Mouse (Mus musculus): ENCODE data around the gene Rhod. TPM values are rescaled to one million over a fixed set of nuclear protein-coding genes. Genes with fewer than 3 reads are reported as not detected.

Gene Rhod
- total RNA-seq, 2 experiments from 2014 or later, result 5.5 to 5.8 TPM

GRCm38 (mm10) chr19:4451098-4451497 lies 11.9 kb upstream of the Rhod start:
- intact Hi-C loops (cut with DNase I), result no loop called here
- no peak for DNase-seq

DNA sequence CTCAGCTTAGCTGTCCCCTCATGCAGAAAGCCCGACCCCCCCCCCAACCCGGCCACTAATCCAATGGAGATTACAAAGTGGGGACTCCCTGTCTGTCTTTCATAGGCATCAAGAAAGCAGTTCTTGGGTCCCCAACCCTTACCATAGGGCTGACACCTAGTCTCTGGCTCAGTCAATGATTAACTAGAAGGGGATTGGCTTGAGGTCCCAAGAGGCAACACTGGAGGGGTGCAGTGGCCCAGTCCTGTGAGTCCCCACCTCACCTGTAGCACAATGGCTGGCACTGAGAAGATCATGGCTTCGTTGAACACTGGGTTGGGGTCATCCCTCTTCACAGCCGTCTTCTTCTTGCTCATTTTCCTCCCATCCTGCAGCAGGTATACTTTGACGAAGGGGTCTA lies 11.4 kb upstream of the Rhod start:
- intact Hi-C loops (cut with DNase I), result no loop called here
- no peak for DNase-seq

GRCm38 (mm10) chr19:4449230-4449629 lies 10.0 kb upstream of the Rhod start:
- intact Hi-C loops (cut with DNase I), result no loop called here
- no peak for DNase-seq

DNA sequence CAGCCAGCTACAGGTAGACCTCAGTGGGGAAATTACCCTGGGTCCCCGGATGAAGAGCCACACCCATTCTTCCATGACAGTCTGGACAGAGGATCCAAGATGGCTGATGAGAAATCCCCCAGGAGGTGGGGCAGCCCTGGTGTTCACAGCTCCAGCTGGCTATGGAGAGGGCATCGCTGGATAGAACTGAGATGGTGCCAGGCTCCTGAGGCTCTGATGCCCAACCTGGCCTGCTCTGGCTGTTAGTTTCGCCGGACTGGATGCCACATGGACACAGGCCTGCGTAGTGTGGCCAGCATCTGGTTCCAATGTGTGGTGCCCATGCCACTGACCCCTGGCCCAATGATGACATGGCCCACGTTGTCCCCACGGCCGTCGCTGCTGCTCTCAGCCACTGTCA lies 8.2 kb upstream of the Rhod start:
- intact Hi-C loops (cut with DNase I), result no loop called here
- no peak for DNase-seq

- intact Hi-C loops (cut with DNase I), result no loop called here
- DNase-seq, result no peak
Observed at GRCm38 (mm10) chr19:4446661-4447420, 7.6 kb upstream of the Rhod start.

DNA sequence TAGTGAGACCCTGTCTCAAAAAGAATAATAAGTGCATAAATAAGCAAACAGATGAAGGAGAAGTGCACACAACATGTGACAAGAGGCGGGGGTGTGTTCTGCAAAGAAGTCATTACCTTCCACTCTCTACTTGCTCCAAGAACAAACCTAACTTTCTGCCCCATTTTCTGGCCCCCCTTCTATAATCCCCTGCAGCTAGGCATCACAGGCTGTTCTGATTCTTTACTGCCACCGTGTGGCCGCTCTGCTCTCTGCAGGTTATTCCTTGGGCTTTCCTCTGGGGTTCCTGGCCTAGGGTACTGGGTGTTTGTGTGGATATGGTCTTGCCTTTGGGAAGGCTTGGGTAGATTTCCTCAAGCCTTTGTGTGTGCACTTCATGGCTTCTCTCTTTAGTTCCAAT lies 3.2 kb upstream of the Rhod start:
- DNase-seq, result peak; percentile 75 to 80
- intact Hi-C loops (cut with DNase I), result loop anchor here (2.0 kb wide), 2 partner anchors 18 to 186 kb away; no protein-coding TSS in a partner anchor

GRCm38 (mm10) chr19:4441621-4442161 lies 2.5 kb upstream of the Rhod start:
- intact Hi-C loops (cut with DNase I), result loop anchor here (2.0 kb wide), 3 partner anchors 17 to 185 kb away; no protein-coding TSS in a partner anchor

GRCm38 (mm10) chr19:4441090-4441591 lies 1.9 kb upstream of the Rhod start:
- peak; percentile 55 to 58 for DNase-seq
- intact Hi-C loops (cut with DNase I), result loop anchor here (2.0 kb wide), 1 partner anchor 102 kb away; no protein-coding TSS in a partner anchor

More at GRCm38 (mm10) chr19:4441621-4442161, 2.5 kb upstream of the Rhod start:
- DNase-seq, result peak in 1 of 2 experiments; percentile 35

DNA sequence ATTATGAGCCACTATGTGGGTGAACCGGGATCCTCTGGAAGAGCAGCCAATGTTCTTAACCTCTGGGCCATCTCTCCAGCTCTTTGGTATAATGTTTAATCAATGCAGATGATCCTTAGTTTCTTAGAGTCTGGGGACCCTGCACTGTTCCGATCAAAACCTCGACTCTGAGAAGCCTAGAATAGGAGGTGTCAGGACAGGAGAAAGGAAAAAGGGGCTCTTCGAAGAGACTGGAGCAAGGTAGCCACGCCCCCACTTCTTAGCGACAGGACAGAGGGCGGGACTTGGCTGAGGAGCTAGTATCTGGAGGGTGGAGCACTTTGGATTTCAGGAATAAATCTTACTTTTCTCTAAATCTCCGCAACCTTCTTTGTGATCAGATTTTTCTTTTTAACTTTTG lies 990 bp upstream of the Rhod start:
- DNase-seq, result peak in 1 of 2 experiments; percentile 38
- intact Hi-C loops (cut with DNase I), result loop anchor here (2.0 kb wide), 1 partner anchor 101 kb away; no protein-coding TSS in a partner anchor

GRCm38 (mm10) chr19:4438791-4439160 lies 456 bp downstream of the Rhod start:
- intact Hi-C loops (cut with DNase I), result no loop called here
- DNase-seq, result no peak

DNA sequence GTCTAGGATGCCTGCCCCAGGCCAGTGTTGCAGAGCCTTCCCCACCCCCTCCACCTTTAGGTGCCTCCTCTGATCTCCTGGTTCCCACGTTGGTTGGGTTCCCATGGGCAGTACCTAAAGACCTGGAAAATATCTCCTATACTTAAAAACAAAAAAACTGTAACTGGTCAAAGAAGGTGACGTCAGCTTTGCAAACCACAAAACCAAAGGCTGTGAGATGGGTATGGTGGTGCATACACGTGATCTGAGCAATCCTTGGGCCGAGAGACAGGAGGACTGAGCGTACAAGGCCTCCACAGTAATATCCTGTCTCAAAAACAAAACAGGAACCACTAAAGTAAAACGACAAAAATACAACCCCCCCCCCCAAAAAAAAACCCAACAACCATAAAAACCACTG lies 1.3 kb downstream of the Rhod start:
- DNase-seq, result no peak
- intact Hi-C loops (cut with DNase I), result no loop called here

- intact Hi-C loops (cut with DNase I), result no loop called here
- no peak for DNase-seq
Observed at GRCm38 (mm10) chr19:4436254-4436653, 3.0 kb downstream of the Rhod start.

DNA sequence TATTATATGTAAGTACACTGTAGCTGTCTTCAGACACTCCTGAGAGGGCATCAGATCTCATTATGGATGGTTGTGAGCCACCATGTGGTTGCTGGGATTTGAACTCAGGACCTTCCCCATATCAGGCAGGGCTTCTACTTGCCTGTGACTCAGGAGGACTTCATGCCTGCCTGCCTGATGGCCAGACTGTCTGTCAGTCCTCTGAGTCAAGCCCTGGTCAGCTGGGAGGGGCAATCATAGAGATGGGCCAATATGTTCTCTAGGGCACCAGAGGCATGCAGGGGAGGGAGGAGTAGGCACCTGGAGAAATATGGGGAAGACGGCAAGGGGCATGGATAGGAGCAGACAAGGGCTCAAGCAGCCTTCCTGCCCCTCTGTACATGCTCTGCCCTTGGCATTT lies 4.2 kb downstream of the Rhod start:
- DNase-seq, result no peak
- intact Hi-C loops (cut with DNase I), result no loop called here

DNA sequence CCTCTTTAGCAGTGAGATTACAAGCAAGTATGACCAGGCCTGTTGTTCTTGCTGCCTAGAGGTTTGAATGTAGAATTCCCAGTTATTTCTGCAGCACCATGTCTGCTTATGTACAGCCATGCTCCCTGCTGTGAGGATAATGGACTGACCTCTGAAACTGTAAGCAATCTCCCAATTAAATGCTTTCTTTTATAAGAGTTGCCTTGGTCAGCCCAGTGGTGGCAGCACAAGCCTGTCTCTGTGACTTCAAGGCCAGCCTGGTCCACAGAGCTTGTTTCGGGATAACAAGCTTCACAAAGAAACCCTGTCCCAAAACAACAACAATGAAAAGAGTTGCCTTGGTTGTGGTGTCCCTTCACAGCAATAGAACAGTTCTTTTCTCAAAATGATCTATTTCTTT lies 5.5 kb downstream of the Rhod start:
- intact Hi-C loops (cut with DNase I), result no loop called here

DNA sequence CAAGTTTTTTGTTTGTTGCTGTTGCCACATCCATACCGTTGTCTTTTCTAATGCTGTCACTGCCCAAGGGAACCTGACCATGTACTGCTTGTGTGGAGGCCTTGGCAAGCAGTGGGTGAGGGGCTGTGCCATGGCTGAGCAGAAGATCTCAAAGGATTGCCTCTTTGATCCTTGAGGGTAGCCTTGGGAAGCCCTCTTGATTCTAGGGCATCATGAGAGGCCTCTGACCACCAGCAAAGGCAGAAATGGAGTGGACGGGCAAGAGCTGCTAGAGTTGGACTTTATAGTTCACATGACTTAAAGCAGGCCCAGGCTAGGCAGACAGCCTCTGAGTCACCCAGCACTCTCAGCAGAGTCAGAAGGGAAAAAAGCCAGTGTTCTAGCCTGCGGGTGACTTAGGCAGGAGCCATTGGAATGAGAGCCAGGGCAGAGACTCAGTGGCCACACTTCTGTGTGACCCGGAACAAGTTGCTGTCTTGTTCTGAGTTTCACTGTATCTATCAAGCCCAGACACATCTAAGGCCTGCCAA lies 9.1 kb downstream of the Rhod start:
- no peak for DNase-seq
- intact Hi-C loops (cut with DNase I), result no loop called here

More for the DNA sequence above, 5.5 kb downstream of the Rhod start:
- no peak for DNase-seq

GRCm38 (mm10) chr19:4425610-4426366 lies 13.4 kb downstream of the Rhod start:
- intact Hi-C loops (cut with DNase I), result loop anchor here (2.0 kb wide), 1 partner anchor 17 kb away; no protein-coding TSS in a partner anchor
- DNase-seq, result peak; percentile 19 to 38

DNA sequence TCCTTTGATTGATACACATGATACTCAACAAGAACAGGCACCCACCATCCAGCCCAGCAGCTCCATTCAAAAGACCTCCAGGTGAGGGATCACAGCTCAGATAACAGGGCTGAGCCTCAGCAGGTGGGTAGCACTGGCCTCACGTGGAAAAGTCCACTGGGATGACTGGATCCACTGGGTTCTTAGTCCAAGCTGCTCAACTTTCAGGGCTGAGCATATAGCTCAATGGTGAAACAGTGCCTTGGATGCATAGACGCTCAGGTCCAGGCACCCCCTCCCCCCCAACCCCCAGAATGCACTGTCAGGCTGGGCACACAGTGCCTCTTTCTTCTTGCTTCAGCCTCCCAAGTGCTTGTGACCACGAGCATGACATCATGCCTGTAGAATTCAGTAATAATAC lies 16.2 kb downstream of the Rhod start:
- intact Hi-C loops (cut with DNase I), result no loop called here
- DNase-seq, result no peak

DNA sequence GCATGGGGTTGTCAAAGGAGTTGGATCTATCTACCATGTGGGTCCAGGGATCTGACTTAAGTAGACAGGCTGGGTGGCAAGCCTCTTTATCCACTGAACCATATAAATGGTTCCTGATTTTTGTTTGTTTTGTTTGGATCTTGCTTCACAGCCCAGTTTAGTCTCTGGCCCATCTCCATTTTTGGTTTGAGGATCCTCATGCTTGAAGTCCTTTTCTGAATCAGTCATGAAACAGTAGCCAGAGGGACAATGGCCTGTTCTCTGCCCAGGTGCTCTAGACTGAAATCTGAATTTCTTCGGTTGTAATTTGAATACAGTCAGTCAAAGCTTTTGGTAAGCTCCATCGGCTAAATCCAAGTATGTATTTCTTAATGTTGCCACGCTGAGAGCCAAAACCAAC lies 16.7 kb downstream of the Rhod start:
- intact Hi-C loops (cut with DNase I), result no loop called here
- no peak for DNase-seq

GRCm38 (mm10) chr19:4420153-4420910 lies 18.9 kb downstream of the Rhod start:
- intact Hi-C loops (cut with DNase I), result no loop called here
- no peak for DNase-seq

GRCm38 (mm10) chr19:4419711-4420110 lies 19.5 kb downstream of the Rhod start:
- intact Hi-C loops (cut with DNase I), result loop anchor here (5.0 kb wide), 1 partner anchor 162 kb away; no protein-coding TSS in a partner anchor
- no peak for DNase-seq
